Mouse (Mus musculus) layer of hippocampus, adult 9-11 months (tissue): ENCODE measurements around the gene Helz2.

Experiments
- DNase-seq: peaks from one replicate; pipeline ENCODE4 v3.0.0; 2022

The Helz2 gene

GRCm38 (mm10) chr2:181241602-181242313, at the start of gene Helz2:
Gene Helz2 (minus strand): TSS chr2:181242027.
- no peak for DNase-seq

GRCm38 (mm10) chr2:181290937-181291336, 49.1 kb upstream of the Helz2 start:
- no peak for DNase-seq

GRCm38 (mm10) chr2:181288691-181289090, 46.9 kb upstream of the Helz2 start:
- no peak for DNase-seq

- DNase-seq: peak; percentile 96
These were observed 46.1 kb upstream of the Helz2 start, which contains the start of gene Gmeb2 for GRCm38 (mm10) chr2:181287958-181288350. Gene Gmeb2 (minus strand): TSS chr2:181288035.

- peak; percentile 74 for DNase-seq
These were observed 45.6 kb upstream of the Helz2 start for GRCm38 (mm10) chr2:181287338-181287957.

GRCm38 (mm10) chr2:181286629-181287337, 45.0 kb upstream of the Helz2 start:
- no peak for DNase-seq

GRCm38 (mm10) chr2:181279968-181280367, 38.1 kb upstream of the Helz2 start:
- DNase-seq: no peak

GRCm38 (mm10) chr2:181277866-181278265, 36.0 kb upstream of the Helz2 start:
- DNase-seq: no peak

GRCm38 (mm10) chr2:181276766-181277165, 34.9 kb upstream of the Helz2 start:
- DNase-seq: no peak

GRCm38 (mm10) chr2:181274639-181275038, 32.8 kb upstream of the Helz2 start:
- DNase-seq: no peak

- no peak for DNase-seq
These were observed 32.0 kb upstream of the Helz2 start for GRCm38 (mm10) chr2:181273829-181274228.

- DNase-seq: no peak
These were observed 30.3 kb upstream of the Helz2 start for GRCm38 (mm10) chr2:181272092-181272491.

GRCm38 (mm10) chr2:181266839-181267238, 25.0 kb upstream of the Helz2 start:
- no peak for DNase-seq

GRCm38 (mm10) chr2:181253248-181253647, 11.4 kb upstream of the Helz2 start:
- DNase-seq: no peak

- no peak for DNase-seq
These were observed 10.0 kb upstream of the Helz2 start for GRCm38 (mm10) chr2:181251841-181252240.

GRCm38 (mm10) chr2:181249217-181249616, 7.4 kb upstream of the Helz2 start:
- DNase-seq: no peak

GRCm38 (mm10) chr2:181245031-181245430, 3.2 kb upstream of the Helz2 start:
- no peak for DNase-seq

- DNase-seq: no peak
These were observed 2.0 kb upstream of the Helz2 start for GRCm38 (mm10) chr2:181243706-181244394.

GRCm38 (mm10) chr2:181242314-181242665, 463 bp upstream of the Helz2 start:
- DNase-seq: no peak

GRCm38 (mm10) chr2:181240806-181241440, 904 bp downstream of the Helz2 start:
- no peak for DNase-seq

GRCm38 (mm10) chr2:181239261-181239660, 2.6 kb downstream of the Helz2 start:
- no peak for DNase-seq

- no peak for DNase-seq
These were observed 3.0 kb downstream of the Helz2 start for GRCm38 (mm10) chr2:181238861-181239260.

GRCm38 (mm10) chr2:181238091-181238610, 3.7 kb downstream of the Helz2 start:
- no peak for DNase-seq
